Mouse (Mus musculus): ENCODE results near the gene AC170998.1.
A peak's percentile ranks its signal among the peaks of the same experiment; 100 is the strongest.
"Not testable (repeated sequence)": the region's sequence is repeated elsewhere in the genome, so short reads cannot be mapped to it uniquely, and the experiment has no call there.

The AC170998.1 gene

DNA sequence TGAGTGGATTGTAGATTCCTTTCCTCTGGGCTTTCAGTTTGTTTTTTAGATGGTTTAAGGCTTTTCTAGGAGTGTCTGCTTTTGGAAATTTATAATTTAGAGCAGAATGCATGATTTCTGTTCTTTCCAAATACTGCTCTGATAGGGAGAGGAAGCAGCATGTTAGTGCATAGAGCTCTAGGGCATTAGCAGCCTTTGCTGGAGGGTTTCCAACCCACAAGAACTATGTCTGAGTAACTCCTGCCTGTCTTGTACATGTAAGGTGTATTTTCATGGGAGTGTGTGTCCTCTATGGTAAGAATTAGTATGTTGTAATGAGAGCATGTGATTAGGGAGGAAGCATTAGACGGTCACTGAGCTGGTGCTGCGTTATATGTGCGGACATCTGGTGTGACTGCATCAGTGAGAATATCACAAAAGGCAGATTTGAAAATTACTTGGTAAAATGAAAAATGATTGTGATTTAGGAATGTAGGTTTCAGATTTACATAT, 18.7 kb upstream of the AC170998.1 start:
- no peak for DNase-seq

DNA sequence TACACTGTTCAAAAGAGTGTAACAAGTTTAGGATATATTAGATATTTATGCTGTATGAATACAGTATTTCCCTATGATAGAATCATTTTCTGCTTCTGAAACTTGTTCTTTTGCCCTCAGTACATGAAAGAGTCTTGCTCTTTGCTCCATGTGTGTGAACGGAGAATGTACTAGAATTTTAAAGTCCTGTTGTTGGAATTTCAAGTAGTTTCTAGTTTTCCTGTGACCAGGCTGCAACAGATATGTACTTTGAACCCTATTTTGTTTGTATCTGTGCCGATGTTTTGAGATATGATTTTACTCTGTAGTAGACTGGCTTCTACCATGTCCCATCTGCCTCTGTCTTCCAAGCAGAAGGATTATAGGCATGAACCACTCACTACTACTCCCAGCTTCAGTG, 18.1 kb upstream of the AC170998.1 start:
- no peak for DNase-seq

DNA sequence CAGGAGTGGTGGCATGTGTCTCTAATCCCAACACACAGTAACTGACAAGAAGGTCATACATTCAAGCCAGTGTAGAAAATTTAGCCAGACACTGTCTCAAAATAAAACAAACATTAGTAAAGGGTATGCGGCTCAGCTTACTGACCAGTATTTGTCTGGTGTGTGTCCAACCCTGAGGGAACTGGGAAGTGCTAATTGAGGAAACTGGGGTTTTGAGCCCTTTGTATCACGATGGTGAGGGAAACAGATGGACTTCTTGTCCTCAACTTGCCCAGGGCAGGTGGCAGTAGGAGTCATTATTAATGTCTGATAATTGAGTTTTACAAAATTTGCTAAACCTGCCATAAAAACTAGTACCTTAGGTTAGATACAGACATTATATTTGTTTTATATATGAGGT, 16.9 kb upstream of the AC170998.1 start:
- DNase-seq, result no peak

DNA sequence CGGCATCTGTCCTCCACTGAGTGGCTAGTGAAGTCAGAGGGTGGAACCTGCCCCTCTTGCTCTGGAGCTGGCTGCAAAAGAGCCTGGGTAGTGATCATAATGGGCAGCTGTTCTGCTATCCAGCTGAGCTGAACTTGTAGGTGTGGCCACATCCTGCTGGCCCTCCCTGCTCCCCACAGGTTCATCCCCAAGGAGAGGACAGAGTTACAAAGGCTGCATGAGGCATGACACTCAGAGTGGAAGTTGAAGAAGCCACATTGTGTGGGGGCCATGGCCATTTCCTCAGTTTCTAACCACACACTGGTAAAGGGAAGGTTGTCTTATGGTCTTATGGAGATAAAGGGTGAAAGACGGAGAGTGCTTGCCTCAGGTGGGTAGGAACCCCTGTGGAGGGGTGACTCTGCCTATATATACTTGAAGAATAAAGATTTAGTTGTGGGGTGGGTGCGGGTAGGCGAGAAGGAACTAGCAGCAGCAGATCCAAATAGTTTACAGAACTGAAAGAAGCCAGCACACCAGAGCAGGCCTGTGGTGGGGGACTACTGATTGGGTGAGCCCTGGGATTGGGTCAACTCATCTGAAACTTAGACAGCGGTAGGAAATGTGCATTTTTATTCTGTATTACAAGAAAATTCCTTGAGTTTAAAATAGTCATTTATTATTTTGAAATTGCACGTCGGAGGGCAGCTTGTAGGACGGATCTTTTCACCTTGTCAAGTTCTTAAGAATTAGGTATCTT, 16.2 kb upstream of the AC170998.1 start:
- DNase-seq, result no peak

DNA sequence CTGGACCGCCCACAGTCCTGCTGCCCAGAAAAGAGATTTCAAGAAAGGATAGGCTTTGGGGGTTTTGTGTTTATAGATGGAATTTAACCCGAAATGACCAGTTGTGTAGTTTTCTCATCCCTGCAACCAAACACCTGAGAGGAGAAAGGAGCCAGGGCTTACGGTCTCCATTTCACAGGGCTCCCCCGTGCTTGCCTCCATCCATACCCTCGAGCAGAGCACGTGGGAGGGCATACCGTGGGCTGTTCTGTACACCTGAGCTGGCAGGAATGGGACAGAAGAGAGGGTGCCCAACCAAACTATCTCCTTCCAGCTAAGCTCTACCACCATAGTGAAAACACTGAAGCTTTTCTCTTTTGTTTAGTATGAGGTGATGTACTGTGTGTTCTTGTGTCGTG, 15.6 kb upstream of the AC170998.1 start:
- no peak for DNase-seq

DNA sequence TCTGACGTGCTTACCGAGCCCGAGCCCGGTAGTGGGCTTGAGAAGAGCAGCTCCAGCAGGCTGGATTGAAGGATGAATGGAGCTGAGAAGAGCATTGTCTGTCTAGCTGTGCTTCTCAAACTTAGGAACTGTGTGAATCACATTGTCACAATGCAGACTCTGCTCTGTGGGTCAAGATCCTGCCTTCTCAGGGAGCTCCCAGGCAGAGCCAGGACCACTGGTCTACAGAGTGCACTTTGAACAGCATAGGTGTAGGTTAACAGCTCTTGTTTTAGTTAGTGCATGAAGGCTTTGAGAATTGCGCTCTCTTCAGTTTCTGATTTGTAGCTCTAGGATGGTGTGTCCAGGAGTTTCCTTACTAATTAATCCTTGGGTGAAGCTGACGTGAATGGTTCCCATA, 14.6 kb upstream of the AC170998.1 start:
- no peak for DNase-seq

DNA sequence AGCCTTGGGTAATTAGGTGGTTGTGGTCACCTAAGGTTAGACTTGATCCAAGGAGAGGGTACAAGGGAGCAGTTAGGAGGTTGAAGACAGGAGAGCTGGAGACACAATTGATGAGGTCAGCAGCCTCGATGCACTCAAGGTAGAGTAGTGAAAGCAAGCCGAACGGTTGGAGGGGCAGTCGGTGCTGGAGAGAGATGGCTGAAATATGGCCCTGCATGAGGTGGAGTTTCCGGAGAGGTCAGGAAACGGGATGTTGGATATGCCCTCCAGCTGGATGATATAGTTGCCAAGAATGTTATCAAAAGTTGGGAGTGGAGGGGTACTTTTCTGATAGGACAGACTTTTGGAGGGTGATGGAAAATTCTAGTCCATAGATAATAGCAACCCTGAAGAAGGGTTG, 13.6 kb upstream of the AC170998.1 start:
- no peak for DNase-seq

DNA sequence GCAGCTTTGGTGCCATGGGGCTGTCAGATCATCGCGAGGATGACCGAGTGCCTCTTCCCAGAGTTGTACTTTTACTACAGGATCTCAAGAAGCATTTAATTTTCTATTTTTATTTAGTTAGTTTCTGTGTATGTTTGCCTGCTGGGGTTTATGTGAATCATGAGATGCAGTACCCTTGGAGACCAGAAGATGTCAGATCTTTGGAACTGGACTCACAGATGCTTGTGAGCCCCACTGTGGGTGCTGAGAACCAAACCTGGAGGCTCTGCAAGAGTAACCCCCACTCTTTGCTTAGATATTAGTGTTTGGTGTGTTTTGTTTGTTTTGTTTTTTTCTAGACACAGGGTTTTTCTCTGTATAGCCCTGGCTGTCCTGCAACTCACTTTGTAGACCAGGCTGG, 11.9 kb upstream of the AC170998.1 start:
- no peak for DNase-seq

DNA sequence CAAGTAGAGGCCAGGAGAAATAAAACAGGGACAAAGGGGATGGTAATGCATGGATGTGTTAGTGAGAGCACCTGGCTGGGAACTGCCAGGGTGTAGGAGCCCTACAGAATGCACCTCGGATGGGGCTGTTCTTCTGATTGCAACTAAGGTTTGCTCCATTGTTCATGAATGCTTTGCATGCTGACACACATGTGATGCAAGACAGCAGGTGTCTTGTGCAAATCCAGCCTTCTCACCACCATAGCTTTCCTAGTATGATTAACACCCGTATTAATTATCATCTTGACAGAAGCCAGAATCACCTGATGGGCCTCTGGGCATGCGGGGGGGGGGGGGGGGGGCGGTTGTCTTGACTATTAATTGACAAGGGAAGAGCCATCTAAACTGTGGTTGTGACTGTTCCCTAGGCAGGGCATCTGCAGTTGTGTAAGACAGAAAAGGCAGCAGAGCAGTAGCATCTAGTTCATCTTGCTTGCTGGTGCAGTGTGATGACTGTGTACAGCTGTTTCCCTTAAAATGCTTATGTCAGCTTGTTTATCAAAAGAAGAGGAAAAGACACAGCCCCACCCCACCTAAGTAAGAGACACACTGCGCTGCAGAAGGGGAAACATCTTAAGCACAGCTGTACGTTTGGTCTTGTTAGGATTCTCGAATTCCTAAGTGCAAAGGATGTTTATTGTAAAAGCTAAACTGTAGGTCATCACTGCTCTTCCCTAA, 9.9 kb upstream of the AC170998.1 start:
- DNase-seq, result no peak

DNA sequence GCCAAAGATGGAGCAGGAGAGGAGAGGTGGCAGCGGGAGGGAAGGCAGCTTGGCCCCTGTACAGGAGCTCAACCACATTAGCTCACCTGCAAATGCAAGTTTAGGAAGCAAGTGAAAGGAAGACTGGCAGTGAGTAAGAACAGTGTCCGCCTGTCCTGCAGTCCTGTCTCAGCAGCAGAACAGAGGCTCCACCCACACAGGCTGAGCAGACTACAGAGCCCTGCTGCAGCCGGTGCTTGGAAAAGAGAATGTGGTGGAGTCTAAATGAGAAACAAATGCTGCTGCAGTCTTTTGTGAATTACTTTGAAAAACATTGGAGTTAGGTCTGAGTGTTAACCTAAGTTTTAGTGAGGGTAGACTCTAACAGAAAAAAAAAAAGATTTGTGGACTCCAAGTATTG, 8.3 kb upstream of the AC170998.1 start:
- DNase-seq, result no peak

DNA sequence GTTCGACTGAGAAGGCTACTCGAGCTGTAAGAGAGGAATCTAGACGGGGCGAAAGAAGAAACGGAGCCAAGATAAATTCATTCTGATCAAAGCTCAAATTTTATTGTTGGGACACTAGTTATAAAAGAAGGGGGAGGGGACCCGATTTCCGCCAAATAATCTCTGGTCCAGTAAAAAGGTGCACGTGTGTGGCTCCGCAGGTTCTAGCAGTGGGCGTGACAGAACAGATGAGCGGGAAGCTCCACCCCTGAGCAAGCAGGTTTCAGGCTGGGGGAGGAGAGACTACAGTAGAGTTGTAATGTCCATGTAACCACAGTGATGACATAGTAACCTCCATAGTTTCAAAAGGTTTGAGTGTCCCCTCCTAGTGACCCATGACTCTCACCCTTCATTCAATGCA, 1.6 kb downstream of the AC170998.1 start:
- DNase-seq, result not testable (repeated sequence)

DNA sequence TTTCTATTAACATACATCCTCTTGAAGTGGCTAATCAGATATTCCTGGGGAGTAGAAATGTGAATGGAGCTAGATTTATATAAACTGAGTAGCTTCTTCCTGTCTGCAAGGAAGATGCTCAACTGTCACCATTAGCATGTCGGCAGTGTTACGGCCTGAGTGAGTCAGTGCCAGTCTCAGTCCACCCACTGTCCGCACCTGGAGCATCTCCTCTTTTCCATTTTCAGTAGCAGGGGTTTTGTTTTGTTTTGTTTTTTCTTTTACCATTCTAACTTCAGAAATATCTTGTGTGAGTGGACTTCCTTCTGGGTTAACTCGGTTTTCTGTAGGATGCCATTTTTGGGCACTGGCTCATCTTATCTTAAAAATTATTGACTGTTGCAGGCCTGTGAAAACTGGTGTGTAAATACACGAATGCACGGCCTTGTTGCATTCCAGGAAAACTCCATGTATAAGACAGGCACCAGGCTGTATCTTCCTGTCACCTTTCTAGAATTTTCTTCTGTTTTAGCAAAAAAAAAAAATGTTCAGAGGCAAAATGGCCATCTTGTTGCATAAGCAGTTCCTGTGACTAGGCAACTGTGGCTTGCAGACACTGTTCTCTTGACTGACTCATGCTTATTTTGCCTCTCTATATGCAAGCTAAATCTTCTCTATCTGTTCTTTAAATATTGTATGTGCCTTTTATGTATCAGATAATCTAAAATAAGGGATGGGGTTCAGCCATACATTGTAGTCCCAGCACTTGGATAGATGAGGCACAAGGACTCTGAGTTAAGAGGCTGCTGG, 9.6 kb downstream of the AC170998.1 start:
- DNase-seq, result no peak

DNA sequence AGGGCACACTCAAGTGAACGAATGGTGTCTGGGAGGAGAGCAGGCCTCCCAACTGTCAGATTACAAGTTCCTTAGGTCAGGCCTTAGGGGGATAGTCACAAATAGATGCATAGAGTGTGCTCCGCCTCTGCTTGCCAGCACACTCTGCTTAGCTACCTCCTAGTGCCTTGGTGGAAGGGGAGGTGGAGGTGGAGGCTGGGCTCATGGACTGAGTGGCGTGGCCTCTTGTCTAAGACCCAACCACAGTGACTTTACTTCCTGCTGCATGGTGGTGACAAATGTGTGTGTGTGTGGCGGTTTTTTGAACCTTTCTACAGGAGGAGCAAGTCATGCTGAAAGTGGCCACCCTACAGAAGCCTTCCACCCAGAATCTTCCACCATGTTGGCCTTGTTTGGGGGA, 10.6 kb downstream of the AC170998.1 start:
- DNase-seq, result no peak

DNA sequence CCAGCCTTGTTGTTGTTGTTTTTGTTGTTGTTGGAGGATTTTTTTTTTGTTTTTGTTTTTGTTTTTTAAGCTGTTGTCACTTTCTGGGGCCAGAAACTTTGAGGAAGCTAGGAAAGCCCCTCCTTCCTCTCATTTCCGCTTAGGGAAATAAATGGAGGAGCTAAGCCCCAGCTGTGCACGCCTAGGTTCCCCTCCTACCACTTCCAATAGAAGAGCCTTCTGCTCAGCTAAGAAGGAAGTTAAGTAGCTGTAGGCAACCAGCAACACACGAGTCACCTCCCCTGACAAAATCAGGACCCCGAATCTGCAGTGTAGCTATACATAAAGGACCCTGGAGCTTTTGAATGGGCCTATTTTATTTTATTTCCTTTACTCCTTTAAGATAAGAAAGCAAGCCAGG, 12.1 kb downstream of the AC170998.1 start:
- DNase-seq, result no peak

DNA sequence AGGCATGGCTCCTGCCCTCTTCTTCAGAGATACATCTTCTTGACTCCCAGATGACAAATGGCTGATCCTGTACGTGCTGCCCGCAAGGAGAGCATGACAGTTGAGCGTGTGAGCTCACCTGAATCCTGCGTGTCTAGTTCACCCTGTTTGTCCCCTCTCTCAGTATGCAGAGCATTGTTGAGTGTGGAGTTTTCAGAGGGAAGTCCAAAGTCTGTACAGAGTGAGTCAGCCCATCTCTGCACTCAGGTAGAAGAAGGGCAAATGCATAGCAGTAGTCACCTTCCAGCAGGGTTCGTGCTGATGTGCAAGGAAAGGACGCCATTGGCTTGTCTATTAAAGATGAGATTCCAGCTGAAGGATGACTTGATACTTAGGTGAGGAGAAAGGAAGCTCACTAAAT, 13.4 kb downstream of the AC170998.1 start:
- no peak for DNase-seq

DNA sequence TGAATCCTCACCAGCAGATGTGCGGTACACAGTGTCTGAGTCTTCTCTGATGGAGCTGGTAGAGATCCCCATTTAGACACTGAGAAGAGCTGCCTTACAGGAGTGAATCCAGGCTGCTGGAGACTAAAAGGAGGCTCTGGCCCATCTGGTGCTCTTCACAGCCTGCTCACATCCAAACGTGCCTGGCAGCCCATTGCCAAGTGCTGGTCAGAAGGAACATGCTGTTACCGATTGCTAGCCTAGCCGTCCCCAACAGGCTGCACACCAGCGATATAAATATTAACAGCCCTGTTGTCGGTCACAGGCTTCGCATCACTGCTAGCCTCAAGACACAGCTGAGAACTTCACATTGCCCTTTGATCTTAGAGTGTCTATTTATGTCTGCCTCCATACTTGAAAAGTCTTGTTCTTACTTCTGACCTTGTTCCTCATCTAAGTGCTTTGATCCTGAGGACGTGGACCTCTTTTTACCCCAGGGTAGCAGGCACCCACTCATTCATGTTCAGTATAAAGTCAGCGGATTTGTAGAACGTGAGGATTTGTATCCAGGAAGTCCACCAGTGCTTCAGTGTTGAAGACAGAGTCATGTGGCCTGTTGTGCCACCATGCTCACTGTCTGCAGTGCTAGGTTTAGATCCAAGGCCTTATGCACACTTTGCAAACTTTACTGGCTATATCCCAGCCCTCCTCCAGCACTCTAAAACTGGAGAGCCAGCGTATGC, 17.4 kb downstream of the AC170998.1 start:
- DNase-seq, result peak; percentile 39

DNA sequence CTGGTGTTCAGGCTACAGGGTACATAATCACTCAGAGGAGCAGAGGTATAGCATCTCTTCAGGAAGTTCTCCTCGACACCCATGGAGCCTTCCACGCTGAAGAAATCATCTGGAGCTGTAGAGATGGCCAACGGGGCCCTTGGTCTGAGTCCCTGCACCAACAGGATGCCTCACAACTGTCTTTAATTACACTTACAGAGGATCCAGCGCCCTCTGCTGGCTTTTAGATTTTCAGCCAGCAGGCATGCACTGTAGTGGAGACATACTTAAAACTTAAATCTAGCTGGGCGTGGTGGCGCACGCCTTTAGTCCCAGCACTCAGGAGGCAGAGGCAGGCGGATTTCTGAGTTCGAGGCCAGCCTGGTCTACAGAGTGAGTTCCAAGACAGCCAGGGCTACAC, 18.0 kb downstream of the AC170998.1 start:
- DNase-seq, result no peak

DNA sequence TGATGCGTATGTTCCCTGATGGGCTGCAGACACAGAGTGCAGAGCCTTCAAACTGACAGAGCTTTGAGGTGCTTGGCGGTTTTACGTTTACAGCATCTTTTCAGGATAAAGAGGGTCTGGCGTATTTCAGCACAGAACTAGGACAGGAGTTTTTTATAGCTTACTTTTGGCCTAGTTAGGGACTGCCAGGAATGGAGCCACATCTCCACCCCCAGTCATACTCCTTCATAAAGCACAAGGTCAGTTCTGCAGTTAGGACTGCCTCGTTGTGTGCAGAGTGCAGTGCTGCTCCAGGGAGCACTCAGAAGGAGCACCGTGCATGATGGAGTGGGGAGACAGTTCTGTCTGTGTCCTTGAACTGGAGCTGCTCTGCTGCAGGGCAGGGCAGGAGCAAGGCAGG, 19.9 kb downstream of the AC170998.1 start:
- no peak for DNase-seq

DNA sequence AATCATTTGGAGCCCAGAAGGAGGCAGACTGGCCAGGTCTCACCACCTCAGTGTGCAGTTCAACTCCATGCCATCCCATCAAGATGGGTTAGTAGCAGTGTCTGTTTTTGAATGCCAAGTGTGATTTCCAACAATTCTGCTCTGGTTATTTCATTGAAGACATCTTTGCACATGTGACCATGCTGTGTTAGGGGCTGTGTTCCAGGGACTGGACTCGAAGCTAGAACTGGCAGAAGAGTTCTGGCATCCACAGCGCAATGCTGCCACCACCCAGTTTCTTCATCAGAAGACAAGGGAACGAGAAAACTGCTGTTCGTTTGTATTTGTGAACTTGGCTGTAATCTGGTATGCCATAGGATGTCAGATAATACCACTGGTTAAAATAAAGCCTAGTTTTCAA, 22.1 kb downstream of the AC170998.1 start:
- DNase-seq, result no peak

DNA sequence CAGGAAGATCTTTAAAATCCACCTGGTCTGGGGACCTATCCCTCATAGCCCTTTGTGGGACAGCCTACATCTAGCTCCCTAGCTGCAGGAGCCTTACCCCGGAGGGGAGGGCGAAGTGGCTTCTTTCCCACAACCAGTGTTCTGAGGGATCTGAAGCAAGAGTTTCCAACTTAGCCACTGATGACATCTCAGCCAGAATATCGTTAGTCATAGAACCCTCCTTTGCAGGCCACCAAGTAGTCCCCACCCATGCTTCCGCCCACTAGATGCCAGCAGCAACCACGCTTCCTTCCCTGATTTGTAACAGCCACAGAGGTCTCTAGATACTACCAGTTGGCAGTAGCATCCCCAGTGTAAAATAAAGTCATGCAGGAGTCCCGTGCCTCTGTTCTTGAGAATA, 24.7 kb downstream of the AC170998.1 start:
- DNase-seq, result no peak

DNA sequence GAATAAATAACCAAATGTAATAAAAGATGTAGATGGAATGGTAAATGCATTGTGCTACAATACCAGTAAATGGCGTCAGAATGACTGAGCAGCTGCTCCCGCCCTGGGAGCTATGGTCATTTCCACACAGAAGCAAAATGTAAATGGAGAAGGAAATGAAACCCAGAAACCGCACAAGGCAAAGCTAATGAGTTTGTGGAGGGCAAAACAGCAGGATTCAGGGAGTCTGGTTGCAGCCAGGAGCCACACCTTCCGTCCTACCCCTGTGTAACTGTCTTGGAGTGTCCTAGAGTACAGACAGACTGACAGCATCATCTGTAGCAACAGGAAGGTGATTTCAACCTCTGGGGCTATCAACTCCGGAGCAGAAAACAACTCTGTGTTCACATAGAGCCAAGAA, 30.6 kb downstream of the AC170998.1 start:
- DNase-seq, result no peak

DNA sequence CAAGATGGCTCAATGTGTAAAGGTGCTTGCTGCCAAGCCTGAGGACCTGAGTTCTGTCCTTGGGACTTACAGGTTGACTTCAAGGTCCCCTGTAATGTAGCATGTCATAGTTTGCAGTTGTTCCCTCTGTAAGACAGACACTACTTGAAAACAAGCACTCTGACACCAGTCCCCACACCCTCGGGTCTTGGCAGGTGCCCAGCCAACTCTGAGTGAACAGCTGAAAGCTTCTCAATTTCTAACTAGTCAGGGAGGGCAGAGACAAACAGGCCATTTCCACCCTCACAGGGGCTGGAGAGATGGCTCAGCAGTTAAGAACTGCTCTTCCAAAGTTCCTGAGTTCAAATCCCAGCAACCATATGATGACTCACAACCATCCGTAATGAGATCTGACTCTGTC, 31.6 kb downstream of the AC170998.1 start:
- DNase-seq, result no peak

DNA sequence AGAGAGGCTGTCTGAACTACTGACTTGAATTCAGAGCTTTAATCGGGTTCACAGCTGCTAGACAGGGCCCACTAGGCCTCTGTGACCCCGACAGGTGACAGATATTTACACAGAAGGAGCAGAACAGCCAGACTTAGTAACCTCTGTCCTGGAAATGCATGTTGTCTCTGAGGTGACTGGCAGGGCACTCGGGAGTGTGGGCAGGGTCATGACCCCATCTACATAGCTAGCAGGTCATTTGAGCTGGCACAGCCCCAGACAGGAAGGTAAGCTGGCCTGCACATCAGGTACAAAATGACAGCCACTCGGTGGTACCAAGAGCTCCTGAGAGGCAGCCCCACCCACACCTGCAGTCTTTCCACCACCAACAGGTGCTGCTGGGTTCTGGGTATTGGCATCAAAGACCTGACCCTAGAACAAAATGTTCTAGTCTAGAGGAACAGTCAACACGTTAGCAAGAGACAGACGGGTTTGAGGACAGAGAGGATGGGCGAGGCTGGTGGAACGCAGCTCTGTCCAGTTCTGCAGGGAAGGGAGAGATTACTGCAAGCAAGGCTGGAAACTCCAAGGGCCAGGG, 34.9 kb downstream of the AC170998.1 start:
- no peak for DNase-seq
